Mouse (Mus musculus): ENCODE data around the gene H2al2a.

- TF ChIP-seq CTCF (IDR thresholded peaks at IDR 0.05; ENCODE audit: control insufficient read depth, insufficient read depth, low read length), result no peak
- no peak for TF ChIP-seq POLR2A (IDR thresholded peaks at IDR 0.05; ENCODE audit: borderline replicate concordance, control insufficient read depth, low read depth, low read length)
Measured at GRCm38 (mm10) chr2:18017321-18017720, 20.6 kb upstream of the H2al2a start.
